Mouse (Mus musculus) hindbrain, embryonic 14.5 days (tissue): ENCODE measurements at regions not wholly inside any gene's neighbourhood (a gene's known extent, or its start where the extent isn't known, plus 50 kb on each side); places are given as distances from the start of the nearest gene placed in this dataset.

Experiments used
- ATAC-seq: fragments of 200-750 bp; cut with Nextera tagmentation; 2 replicates; pipeline ENCODE4 v1.8.0; 2017; ENCODE audit warnings: moderate number of reproducible peaks, mild to moderate bottlenecking, moderate TSS enrichment, moderate library complexity; ENCODE audit not compliant: low FRiP score
- DNase-seq: peaks from one replicate; pipeline ENCODE4 v3.0.0-alpha.2; 2015; ENCODE audit warnings: low spot score
- H3K27ac ChIP-seq: fragments of 300-500 bp; sonication (generic); 2 replicates; pipeline ENCODE4 v1.5.1; 2014; ENCODE audit warnings: mild to moderate bottlenecking, moderate library complexity
- H3K27me3 ChIP-seq: fragments of 300-500 bp; sonication (generic); 2 replicates; pipeline ENCODE4 v1.6.1; 2014; ENCODE audit warnings: mild to moderate bottlenecking, low read length, mixed read lengths; ENCODE audit not compliant: control insufficient read depth, insufficient read depth
- H3K36me3 ChIP-seq: fragments of 300-500 bp; sonication (generic); replicated peaks from 2 replicates; pipeline ENCODE4 v1.6.1; 2014; ENCODE audit not compliant: control insufficient read depth, insufficient read depth
- H3K4me1 ChIP-seq: fragments of 300-500 bp; sonication (generic); replicated peaks from 2 replicates; pipeline ENCODE4 v1.6.1; 2014; ENCODE audit warnings: antibody characterized with exemption, low read length, mixed read lengths; ENCODE audit not compliant: control insufficient read depth, insufficient read depth
- H3K4me2 ChIP-seq: fragments of 300-500 bp; sonication (generic); replicated peaks from 2 replicates; pipeline ENCODE4 v1.6.1; 2014; ENCODE audit warnings: mild to moderate bottlenecking, moderate library complexity
- H3K4me3 ChIP-seq: fragments of 300-500 bp; sonication (generic); replicated peaks from 2 replicates; pipeline ENCODE4 v1.5.1; 2014; ENCODE audit warnings: mild to moderate bottlenecking, low read length
- H3K9ac ChIP-seq: fragments of 300-500 bp; sonication (generic); 2 replicates; pipeline ENCODE4 v1.6.1; 2014
- H3K9me3 ChIP-seq: fragments of 300-500 bp; sonication (generic); 2 replicates; pipeline ENCODE4 v1.6.1; 2016; ENCODE audit warnings: low read length; ENCODE audit not compliant: control insufficient read depth
- WGBS: fragments of 180-500 bp; shearing (Covaris S2); extraction: QIAGEN DNeasy Blood & Tissue Kit; methylation state at CpG from one replicate; pipeline ENCODE4 v1.1.7; 2014; 5-methylcytosine and 5-hydroxymethylcytosine counted together

DNA sequence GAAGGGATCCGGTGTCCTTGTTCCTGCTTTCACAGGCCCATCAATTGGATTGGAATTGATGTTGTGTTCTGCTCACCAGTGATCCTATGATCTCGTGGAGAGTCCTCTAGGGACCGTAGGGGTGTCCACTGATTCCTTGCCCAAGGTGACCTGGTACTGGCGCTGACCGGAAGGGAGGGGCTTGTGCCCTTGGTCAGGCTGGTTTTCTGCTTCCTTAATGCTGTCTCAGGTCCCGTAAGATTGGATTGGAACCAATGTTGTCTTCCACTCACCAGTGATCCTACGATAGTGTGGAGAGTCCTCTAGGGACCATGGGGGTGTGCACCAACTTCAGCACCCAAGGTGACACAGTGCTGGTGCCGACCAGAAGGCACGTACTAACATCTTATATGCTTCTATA lies 324.9 kb upstream of the Ptchd4 start:
- 92% methylated on average over 9 of the region's 9 CpGs for WGBS
- DNase-seq = no peak
- ATAC-seq = no peak

DNA sequence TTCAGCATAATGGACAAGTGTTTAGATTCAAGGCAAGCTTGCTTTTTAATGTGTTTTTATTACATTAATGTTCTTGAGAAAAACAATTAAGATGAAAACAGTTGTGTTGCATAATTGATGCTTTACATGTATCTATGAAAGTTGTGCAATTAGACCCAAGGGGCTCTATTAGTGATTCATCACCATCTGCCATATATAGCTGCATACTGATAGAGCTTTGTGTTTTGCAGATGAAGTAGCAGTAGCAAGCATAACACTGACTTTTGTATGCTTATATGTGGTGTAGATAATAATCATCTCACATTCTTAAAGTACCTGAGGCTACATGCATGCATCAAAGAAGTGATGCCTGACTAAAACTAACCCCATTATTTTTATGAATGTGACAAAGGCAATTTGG lies 307.3 kb upstream of the Ptchd4 start:
- H3K4me2 ChIP-seq = no peak overlapping the region
- peak; percentile 45 for DNase-seq
- H3K27ac ChIP-seq = no peak overlapping the region
- H3K27me3 ChIP-seq = no peaks in the 10 kb centered on the region
- H3K36me3 ChIP-seq = no peaks in the 10 kb centered on the region
- ATAC-seq = 0 out of 2 replicates have a peak, but pooled peaks have one; percentile 60
- no peaks in the 10 kb centered on the region for H3K9me3 ChIP-seq
- H3K9ac ChIP-seq = no peak overlapping the region
- H3K4me3 ChIP-seq = no peak overlapping the region
- H3K4me1 ChIP-seq = no peaks in the 10 kb centered on the region

More for the DNA sequence above, 324.9 kb upstream of the Ptchd4 start:
- no peaks in the 10 kb centered on the region for H3K4me1 ChIP-seq
- no peak overlapping the region for H3K9ac ChIP-seq
- H3K27me3 ChIP-seq = no peaks in the 10 kb centered on the region
- no peak overlapping the region for H3K4me3 ChIP-seq
- no peaks in the 10 kb centered on the region for H3K9me3 ChIP-seq
- H3K36me3 ChIP-seq = no peaks in the 10 kb centered on the region
- H3K4me2 ChIP-seq = no peak overlapping the region
- no peak overlapping the region for H3K27ac ChIP-seq

DNA sequence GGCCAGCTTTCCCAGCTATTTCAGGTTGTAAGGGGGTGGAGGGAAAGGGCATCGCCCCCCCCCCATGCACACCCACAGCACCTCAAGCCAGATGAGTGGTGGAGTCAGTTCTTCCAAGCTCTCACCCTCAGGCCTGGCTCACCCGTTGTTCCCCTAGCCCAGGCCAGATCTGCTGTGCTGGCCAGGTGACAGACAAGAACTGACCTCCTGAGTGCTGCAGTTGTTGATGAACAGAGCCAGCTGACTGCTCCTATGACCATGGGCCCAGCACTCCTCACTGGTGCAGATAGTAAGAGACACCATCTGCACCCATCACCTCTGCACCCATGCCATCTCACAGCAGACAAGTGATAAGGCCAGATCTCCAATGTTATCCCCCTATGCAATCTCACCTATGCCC lies 291.5 kb upstream of the Ptchd4 start:
- no peaks in the 10 kb centered on the region for H3K27me3 ChIP-seq
- WGBS = 88% methylated on average over 2 of the region's 2 CpGs

DNA sequence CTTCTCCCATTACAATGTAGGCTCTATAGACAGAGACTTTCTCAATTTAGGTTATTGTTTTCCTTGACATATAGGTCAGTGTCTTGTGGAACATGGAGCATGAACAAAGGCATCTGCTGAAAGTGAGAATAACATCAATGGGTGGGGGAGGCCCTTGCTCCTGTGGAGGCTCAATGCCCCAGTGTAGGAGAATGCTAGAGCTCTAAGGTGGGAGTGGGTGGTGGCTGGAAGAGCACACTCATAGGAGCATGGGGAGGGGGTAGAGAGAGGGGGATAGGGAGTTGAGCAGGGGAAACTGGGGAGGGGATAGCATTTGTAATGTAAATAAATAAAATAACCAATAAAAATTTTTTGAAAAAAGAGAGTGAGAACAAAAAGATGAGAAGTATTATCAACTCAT lies 288.5 kb upstream of the Ptchd4 start:
- no peaks in the 10 kb centered on the region for H3K9me3 ChIP-seq
- ATAC-seq = no peak

More for the DNA sequence above, 291.5 kb upstream of the Ptchd4 start:
- no peak overlapping the region for H3K9ac ChIP-seq
- H3K9me3 ChIP-seq = no peaks in the 10 kb centered on the region
- no peaks in the 10 kb centered on the region for H3K36me3 ChIP-seq
- DNase-seq = no peak
- H3K4me2 ChIP-seq = no peak overlapping the region
- H3K4me1 ChIP-seq = no peaks in the 10 kb centered on the region
- H3K4me3 ChIP-seq = no peak overlapping the region
- ATAC-seq = peak; percentile 43; the same call in 1 of the 2 replicates
- H3K27ac ChIP-seq = no peak overlapping the region

DNA sequence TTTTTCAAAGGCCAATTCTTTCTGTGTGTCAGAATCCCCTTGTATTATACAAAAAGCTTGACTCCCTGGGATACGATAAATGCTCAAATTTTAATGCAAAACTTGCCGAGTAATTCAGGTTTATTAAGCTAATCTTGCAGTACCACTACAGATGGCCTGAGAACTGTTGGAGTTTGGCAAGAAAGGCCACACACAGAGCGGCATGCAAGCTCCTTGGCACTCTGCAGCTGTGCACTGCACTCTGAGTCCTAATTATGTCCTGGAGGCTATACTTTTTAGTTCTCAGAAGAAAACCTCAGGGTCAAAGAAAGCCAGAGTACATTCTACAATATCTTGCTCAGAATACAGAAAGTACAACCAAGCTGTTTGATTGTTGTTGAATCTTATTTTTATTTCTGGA lies 286.3 kb upstream of the Ptchd4 start:
- WGBS = 72% methylated on average over 3 of the region's 3 CpGs
- ATAC-seq = no peak
- Histone ChIP-seq H3K9ac (no peak overlapping the region), H3K4me1 (no peaks in the 10 kb centered on the region), H3K4me3 (no peak overlapping the region), H3K36me3 (no peaks in the 10 kb centered on the region), H3K4me2 (no peak overlapping the region), H3K9me3 (no peaks in the 10 kb centered on the region), H3K27ac (no peak overlapping the region), H3K27me3 (no peaks in the 10 kb centered on the region)
- DNase-seq = no peak

More for the DNA sequence above, 288.5 kb upstream of the Ptchd4 start:
- Histone ChIP-seq H3K4me2 (no peak overlapping the region), H3K9ac (no peak overlapping the region), H3K27me3 (no peaks in the 10 kb centered on the region), H3K4me3 (no peak overlapping the region), H3K36me3 (no peaks in the 10 kb centered on the region), H3K27ac (no peak overlapping the region), H3K4me1 (no peaks in the 10 kb centered on the region)
- no peak for DNase-seq

DNA sequence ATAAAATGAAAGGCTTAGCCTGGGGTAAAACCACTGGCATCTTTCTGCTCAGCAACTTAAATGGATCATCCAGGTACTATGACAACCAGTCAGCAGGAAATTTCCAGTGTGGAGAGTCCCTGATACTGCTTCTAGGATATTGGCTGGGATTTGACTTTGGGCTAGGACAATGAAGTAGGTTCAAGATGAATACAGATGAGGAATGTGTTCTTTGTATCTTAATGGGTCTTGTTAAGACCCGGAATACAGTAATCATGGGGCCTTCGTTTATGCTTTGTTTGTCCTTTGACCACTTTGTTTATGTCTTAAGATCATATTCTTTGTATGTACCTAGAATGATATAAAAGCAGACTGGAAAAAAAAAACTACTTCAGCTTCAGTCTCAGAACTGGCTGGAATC lies 278.7 kb upstream of the Ptchd4 start:
- H3K27ac ChIP-seq = no peak overlapping the region
- no peaks in the 10 kb centered on the region for H3K9me3 ChIP-seq
- no peak overlapping the region for H3K4me2 ChIP-seq
- no peaks in the 10 kb centered on the region for H3K36me3 ChIP-seq
- H3K4me1 ChIP-seq = no peaks in the 10 kb centered on the region
- no peak overlapping the region for H3K4me3 ChIP-seq
- H3K27me3 ChIP-seq = no peaks in the 10 kb centered on the region
- DNase-seq (no peak), ATAC-seq (no peak)
- H3K9ac ChIP-seq = no peak overlapping the region
- 88% methylated on average over 2 of the region's 2 CpGs for WGBS

DNA sequence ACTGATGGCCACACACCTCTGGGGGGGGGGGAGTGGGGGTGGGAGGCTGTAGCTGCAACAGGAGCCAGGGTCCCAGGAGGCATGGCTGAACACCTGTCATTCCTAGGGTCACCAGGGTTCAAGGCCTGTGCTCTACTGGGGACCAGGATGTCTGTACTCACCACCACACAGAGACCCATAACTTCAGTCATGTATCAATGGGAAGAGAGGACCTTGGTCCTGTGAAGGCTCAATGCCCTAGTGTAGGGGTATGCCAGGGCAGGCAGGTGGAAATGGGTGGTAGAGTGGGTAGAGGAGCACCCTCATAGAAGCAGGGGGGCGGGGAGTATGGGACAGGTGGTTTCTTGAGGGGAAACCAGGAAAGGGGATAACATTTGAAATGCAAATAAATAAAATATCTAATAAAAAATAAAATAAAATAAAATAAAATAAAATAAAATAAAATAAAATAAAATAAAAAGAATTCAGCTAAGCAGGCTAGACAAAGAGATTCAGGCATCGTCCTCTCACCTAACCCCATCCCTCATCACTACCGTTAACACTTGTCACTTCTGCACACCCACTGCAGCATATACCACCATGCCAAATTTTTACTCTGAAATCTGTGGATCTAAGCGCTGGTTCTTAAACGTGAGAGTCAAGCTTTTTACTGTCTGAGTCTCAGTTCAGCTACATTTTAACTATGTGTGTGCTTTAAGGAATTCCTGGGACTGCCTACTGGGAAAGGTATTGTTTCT lies 265.8 kb upstream of the Ptchd4 start:
- Histone ChIP-seq H3K27me3 (no peaks in the 10 kb centered on the region), H3K4me1 (no peaks in the 10 kb centered on the region), H3K27ac (no peak overlapping the region), H3K9ac (no peak overlapping the region), H3K4me3 (no peak overlapping the region), H3K4me2 (no peak overlapping the region), H3K9me3 (no peaks in the 10 kb centered on the region), H3K36me3 (no peaks in the 10 kb centered on the region)
- DNase-seq (no peak), ATAC-seq (0 out of 2 replicates have a peak, but pooled peaks have one; percentile 57)
- WGBS = 86% methylated on average over 5 of the region's 5 CpGs

DNA sequence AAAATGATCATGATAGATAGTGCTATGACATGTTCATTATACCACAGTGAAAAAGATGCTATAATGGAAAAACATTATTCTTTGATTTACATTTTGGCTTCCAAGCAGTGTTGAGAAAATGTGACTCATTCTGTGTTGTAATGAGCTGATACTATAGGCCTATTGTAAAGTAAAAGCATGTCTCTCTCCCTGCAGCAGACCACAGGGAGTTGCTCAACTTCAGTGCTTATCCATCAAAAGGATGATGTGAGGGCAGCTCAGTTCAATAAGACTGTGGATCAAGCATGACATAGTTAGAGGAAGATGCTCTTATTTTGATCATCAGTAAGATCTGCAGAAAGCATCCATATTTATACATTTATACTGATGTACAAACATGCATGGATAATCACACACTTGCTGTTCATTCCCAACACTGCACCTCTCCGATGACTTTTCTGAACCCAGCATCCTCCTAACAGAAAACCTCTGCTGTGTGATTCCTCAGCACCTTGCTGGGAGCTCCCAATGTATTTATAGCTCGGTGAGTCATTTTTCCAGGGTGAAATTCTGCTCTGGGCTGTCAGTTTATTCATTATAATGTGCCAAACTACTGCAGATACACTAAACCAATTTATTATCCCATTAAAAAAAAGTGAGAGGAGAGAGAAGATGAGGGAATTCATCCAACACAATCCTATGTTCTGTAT lies 224.8 kb upstream of the Ptchd4 start:
- Histone ChIP-seq H3K4me3 (no peak overlapping the region), H3K27me3 (no peaks in the 10 kb centered on the region), H3K36me3 (no peaks in the 10 kb centered on the region), H3K27ac (no peak overlapping the region), H3K4me2 (no peak overlapping the region), H3K9me3 (no peaks in the 10 kb centered on the region), H3K4me1 (no peaks in the 10 kb centered on the region), H3K9ac (no peak overlapping the region)
- no peak for ATAC-seq
- DNase-seq = no peak
- 61% methylated on average over 2 of the region's 2 CpGs for WGBS

DNA sequence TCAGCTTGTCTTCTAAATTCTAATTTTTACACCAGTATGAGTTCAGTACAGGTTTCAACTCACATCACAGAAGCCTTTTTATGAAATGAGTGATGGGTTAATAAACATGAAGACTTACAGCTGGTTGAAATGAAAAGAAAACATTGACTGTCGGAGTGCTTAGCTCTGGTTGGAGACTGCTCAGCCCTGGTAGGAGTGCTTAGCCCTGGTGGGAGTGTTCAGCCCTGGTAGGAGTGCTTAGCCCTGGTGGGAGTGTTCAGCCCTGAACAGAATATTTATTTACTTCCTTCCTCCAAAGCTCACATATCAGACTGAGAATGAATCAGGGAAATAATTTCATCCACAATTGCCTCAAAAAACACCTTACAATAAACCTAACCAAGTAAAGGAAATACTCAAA lies 202.1 kb upstream of the Ptchd4 start:
- Histone ChIP-seq H3K36me3 (no peaks in the 10 kb centered on the region), H3K9me3 (no peaks in the 10 kb centered on the region), H3K4me1 (no peaks in the 10 kb centered on the region), H3K27ac (no peak overlapping the region), H3K4me3 (no peak overlapping the region), H3K9ac (no peak overlapping the region), H3K27me3 (no peaks in the 10 kb centered on the region), H3K4me2 (no peak overlapping the region)
- 67% methylated on average over 1 of the region's 1 CpGs for WGBS
- DNase-seq = no peak
- no peak for ATAC-seq
